Mouse (Mus musculus): ENCODE data around the gene Plod3. TPM values are rescaled to one million over a fixed set of nuclear protein-coding genes. Genes with fewer than 3 reads are reported as not detected.

Gene Plod3
- polyA plus RNA-seq, 1 experiment: 26.1 TPM

DNA sequence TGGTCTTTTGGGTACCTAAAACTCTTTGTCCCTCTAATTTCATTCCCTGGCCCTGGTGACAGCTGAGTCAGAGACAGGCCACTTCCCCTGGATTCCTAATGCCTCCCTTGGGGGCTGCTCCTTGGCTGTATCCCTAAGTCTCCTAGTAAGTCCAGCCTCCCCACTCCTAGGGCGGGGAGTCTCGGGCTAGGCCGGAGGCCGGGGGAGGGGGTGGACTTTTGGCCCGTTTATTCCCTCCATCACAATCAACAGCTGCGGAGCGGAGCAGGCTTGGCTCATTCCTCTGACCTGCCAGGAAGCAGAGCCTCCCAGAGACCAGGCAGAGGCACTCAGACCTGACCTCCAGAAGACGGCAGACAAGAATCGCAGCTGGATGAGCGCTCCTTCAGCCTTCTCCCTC, 19.2 kb upstream of the Plod3 start:
- 88% methylated on average over 10 of the region's 10 CpGs for WGBS
- TF ChIP-seq CTCF (IDR thresholded peaks at IDR 0.05; ENCODE audit: control insufficient read depth, insufficient read depth, low read length) (no peak), POLR2A (IDR thresholded peaks at IDR 0.05; ENCODE audit: borderline replicate concordance, control insufficient read depth, low read depth, low read length) (no peak)
- Histone ChIP-seq H3K4me3 (replicated peaks; ENCODE audit: control insufficient read depth, low read depth, low read length) (no peak overlapping the region), H3K4me1 (ENCODE audit: control insufficient read depth, insufficient read depth, low read length) (peaks cover 2% of the 10 kb centered on the region), H3K27ac (ENCODE audit: control insufficient read depth, insufficient read depth, low read depth, low read length, poor library complexity) (no peak overlapping the region)

DNA sequence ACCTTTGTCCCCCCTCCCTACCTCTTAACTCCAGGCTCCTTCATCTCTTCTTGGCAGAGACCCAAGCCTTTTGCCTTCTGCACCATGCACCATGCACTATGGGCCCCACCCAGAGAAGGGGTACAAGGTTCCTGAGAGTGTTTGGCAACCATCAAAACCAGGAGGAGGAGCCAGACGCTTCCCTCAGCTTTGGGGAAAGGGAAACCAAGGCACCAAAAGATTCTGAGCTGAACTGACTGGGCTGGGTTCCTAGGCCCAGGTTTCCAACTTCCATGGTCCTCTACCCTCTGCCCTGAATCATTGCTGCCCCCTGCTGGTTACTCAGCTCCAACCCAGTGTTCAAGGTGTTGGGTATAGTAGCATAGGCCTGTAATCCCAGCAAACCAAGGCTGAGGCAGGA, 16.1 kb upstream of the Plod3 start:
- Histone ChIP-seq H3K4me3 (replicated peaks; ENCODE audit: control insufficient read depth, low read depth, low read length) (no peak overlapping the region), H3K27ac (ENCODE audit: control insufficient read depth, insufficient read depth, low read depth, low read length, poor library complexity) (no peak overlapping the region), H3K4me1 (ENCODE audit: control insufficient read depth, insufficient read depth, low read length) (peaks cover 4% of the 10 kb centered on the region; the same call in 1 of the 2 replicates)
- TF ChIP-seq POLR2A (IDR thresholded peaks at IDR 0.05; ENCODE audit: borderline replicate concordance, control insufficient read depth, low read depth, low read length) (no peak), CTCF (IDR thresholded peaks at IDR 0.05; ENCODE audit: control insufficient read depth, insufficient read depth, low read length) (peak; percentile 93)
- 27% methylated on average over 1 of the region's 1 CpGs for WGBS

DNA sequence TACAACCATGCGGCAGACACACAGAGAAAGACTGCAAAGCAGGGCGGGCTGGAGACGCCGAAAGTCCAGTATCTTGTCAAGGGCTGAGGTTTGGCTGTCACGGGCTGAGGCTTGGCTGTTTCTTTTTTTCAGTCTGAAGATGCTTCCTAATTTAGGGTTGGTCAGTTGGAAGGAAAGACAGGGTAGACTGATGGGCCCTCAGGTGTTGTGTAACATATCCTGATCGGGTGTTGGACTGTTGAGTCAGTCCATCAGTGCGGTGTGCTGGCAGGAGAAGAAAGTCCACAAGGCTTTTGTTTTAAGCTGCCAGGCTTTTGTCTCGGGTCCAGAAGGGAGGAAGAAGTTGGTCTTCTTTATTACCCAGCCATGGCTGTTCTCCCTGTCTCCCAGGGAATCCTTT, 13.1 kb upstream of the Plod3 start:
- TF ChIP-seq CTCF (IDR thresholded peaks at IDR 0.05; ENCODE audit: control insufficient read depth, insufficient read depth, low read length): no peak
- 19% methylated on average over 8 of the region's 8 CpGs for WGBS
- peak overlapping the region; percentile 87 for H3K27ac ChIP-seq (ENCODE audit: control insufficient read depth, insufficient read depth, low read depth, low read length, poor library complexity)
- peak overlapping the region; percentile 65 for H3K4me3 ChIP-seq (replicated peaks; ENCODE audit: control insufficient read depth, low read depth, low read length)
- H3K4me1 ChIP-seq (ENCODE audit: control insufficient read depth, insufficient read depth, low read length): peaks cover 4% of the 10 kb centered on the region; the same call in 1 of the 2 replicates

DNA sequence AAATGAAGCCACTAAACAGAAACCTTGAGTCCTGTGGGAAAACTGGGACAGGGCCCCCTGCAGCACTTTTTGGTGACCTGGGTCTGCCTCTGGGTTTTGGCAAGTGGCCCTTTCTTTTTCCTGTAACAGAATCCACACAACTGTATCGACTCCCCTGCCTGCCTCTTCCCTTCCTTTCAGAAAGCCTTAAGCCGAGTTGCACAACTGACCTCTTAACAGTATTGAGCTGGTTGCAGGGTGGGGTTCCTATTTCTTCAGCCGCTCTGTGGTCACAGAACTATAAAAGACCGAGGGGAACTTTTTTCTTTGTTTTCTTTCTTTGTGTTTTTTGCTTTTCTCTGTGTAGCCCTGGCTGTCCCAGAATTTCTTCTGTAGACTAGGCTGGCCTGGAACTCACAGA, 9.1 kb upstream of the Plod3 start:
- peak overlapping the region; percentile 79; the same call in 1 of the 2 replicates for H3K27ac ChIP-seq (ENCODE audit: control insufficient read depth, insufficient read depth, low read depth, low read length, poor library complexity)
- H3K4me1 ChIP-seq (ENCODE audit: control insufficient read depth, insufficient read depth, low read length): peaks cover 4% of the 10 kb centered on the region; the same call in 1 of the 2 replicates
- no peak overlapping the region for H3K4me3 ChIP-seq (replicated peaks; ENCODE audit: control insufficient read depth, low read depth, low read length)
- 0 out of 2 replicates have a peak, but pooled peaks have one; percentile 12 for TF ChIP-seq POLR2A (IDR thresholded peaks at IDR 0.05; ENCODE audit: borderline replicate concordance, control insufficient read depth, low read depth, low read length)
- TF ChIP-seq CTCF (IDR thresholded peaks at IDR 0.05; ENCODE audit: control insufficient read depth, insufficient read depth, low read length): no peak
- WGBS: 7% methylated on average over 4 of the region's 4 CpGs

DNA sequence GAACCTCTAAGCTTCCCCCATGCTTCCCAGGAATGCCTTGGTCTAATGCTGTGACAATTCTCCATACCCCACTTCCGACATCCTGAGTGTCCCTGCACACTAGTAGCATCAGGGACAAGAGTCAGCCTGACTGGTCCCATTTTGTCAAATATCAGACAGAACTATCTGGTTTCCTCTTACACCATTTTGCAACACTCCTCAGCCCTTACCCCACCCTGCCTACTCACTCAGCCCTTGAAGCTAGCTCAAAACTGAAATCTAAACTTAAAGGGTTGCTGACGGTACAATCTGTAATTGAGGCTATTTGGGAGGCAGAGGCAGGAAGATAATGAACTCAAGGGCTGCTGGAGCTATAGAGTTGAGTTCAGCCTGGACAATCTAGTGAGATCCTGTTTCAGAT, 7.1 kb upstream of the Plod3 start:
- TF ChIP-seq POLR2A (IDR thresholded peaks at IDR 0.05; ENCODE audit: borderline replicate concordance, control insufficient read depth, low read depth, low read length): no peak
- WGBS: 38% methylated on average over 2 of the region's 2 CpGs
- peak overlapping the region; percentile 79 for H3K27ac ChIP-seq (ENCODE audit: control insufficient read depth, insufficient read depth, low read depth, low read length, poor library complexity)

DNA sequence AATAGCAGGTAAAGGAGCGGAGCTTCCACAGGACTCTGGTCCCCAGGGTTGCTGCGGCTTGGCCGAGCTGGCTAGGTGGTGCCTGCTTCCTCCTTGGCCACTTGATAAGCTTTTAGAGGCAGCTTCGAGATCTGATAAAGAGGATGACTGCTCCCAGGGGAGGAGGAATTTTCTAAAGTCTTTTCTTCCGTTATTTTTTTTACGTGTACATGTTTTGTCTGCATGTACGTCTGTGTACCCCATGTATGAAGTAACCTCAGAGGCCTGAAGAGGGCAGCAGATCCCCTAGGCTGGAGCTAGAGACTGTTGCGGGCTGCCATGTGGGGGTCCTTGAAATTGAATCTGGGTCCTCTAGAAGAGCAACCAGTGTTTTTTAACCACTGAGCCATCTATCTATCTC, 5.8 kb upstream of the Plod3 start:
- TF ChIP-seq POLR2A (IDR thresholded peaks at IDR 0.05; ENCODE audit: borderline replicate concordance, control insufficient read depth, low read depth, low read length) (peak; percentile 8; the same call in 1 of the 2 replicates), CTCF (IDR thresholded peaks at IDR 0.05; ENCODE audit: control insufficient read depth, insufficient read depth, low read length) (peak; percentile 17; the same call in 1 of the 2 replicates)
- H3K4me1 ChIP-seq (ENCODE audit: control insufficient read depth, insufficient read depth, low read length): peaks cover 3% of the 10 kb centered on the region; the same call in 1 of the 2 replicates
- H3K27ac ChIP-seq (ENCODE audit: control insufficient read depth, insufficient read depth, low read depth, low read length, poor library complexity): peak overlapping the region; percentile 79; the same call in 1 of the 2 replicates
- no peak overlapping the region for H3K4me3 ChIP-seq (replicated peaks; ENCODE audit: control insufficient read depth, low read depth, low read length)
- WGBS: 75% methylated on average over 8 of the region's 8 CpGs

More for the DNA sequence above, 7.1 kb upstream of the Plod3 start:
- H3K4me3 ChIP-seq (replicated peaks; ENCODE audit: control insufficient read depth, low read depth, low read length): peak overlapping the region; percentile 35
- H3K4me1 ChIP-seq (ENCODE audit: control insufficient read depth, insufficient read depth, low read length): peaks cover 4% of the 10 kb centered on the region; the same call in 1 of the 2 replicates

DNA sequence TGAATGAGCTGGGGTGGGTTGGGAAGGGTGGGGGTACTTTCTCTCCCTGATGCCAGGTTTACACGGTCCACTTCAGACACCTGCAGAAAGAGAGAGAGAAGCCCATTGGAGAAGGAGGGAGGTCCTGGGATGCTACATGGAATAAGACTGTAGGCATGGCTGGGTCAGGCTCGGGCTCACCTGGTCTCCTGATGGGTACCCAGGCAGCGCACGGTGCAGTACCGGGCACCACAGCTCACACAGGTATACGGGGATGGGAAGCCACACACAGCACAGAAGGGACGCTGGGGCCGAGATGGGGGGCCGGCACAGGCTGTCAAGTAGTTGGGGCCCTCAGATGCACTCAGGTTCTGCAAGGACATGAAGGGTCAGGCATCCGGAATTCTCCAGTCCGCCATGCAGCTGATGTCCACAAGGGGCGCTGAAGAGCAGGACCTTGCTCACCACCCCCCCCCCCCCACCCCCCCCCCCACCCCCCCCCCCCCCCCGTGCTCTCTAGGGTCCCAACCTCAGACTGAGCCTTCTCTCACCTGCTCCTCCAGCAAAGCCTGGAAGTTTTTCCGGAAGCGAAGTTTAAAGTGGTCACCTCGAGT, 4.4 kb upstream of the Plod3 start:
- 56% methylated on average over 15 of the region's 16 CpGs for WGBS

DNA sequence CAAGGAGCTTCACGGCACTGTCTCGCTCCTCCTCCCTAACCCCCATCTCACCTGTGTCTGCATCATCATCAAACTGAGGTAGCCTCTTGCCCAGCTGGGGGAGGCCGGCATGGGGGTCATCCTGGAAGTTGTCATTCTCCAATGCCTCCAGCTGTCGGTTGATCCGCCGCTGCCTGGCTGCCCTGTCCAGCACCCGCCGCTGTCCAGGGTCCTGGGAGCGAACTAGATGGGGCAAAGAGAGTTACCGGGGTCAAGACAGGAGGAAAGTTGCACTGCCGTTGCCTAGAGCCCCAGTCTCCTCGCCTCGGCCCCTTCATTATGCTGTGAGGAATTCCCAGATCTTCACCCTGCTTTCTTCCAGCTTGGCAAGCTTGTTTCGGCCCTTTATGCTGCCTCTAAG, 2.0 kb upstream of the Plod3 start:
- Histone ChIP-seq H3K4me1 (ENCODE audit: control insufficient read depth, insufficient read depth, low read length) (no peaks in the 10 kb centered on the region), H3K27ac (ENCODE audit: control insufficient read depth, insufficient read depth, low read depth, low read length, poor library complexity) (no peak overlapping the region), H3K4me3 (replicated peaks; ENCODE audit: control insufficient read depth, low read depth, low read length) (no peak overlapping the region)
- TF ChIP-seq CTCF (IDR thresholded peaks at IDR 0.05; ENCODE audit: control insufficient read depth, insufficient read depth, low read length) (no peak), POLR2A (IDR thresholded peaks at IDR 0.05; ENCODE audit: borderline replicate concordance, control insufficient read depth, low read depth, low read length) (no peak)
- 90% methylated on average over 14 of the region's 14 CpGs for WGBS

More for the DNA sequence above, 4.4 kb upstream of the Plod3 start:
- no peak overlapping the region for H3K4me3 ChIP-seq (replicated peaks; ENCODE audit: control insufficient read depth, low read depth, low read length)
- no peak overlapping the region for H3K27ac ChIP-seq (ENCODE audit: control insufficient read depth, insufficient read depth, low read depth, low read length, poor library complexity)
- H3K4me1 ChIP-seq (ENCODE audit: control insufficient read depth, insufficient read depth, low read length): no peaks in the 10 kb centered on the region; the same call in 1 of the 2 replicates
- TF ChIP-seq POLR2A (IDR thresholded peaks at IDR 0.05; ENCODE audit: borderline replicate concordance, control insufficient read depth, low read depth, low read length) (no peak), CTCF (IDR thresholded peaks at IDR 0.05; ENCODE audit: control insufficient read depth, insufficient read depth, low read length) (peak; percentile 62)
